Mouse (Mus musculus): ENCODE results near the gene Dctn2.

DNA sequence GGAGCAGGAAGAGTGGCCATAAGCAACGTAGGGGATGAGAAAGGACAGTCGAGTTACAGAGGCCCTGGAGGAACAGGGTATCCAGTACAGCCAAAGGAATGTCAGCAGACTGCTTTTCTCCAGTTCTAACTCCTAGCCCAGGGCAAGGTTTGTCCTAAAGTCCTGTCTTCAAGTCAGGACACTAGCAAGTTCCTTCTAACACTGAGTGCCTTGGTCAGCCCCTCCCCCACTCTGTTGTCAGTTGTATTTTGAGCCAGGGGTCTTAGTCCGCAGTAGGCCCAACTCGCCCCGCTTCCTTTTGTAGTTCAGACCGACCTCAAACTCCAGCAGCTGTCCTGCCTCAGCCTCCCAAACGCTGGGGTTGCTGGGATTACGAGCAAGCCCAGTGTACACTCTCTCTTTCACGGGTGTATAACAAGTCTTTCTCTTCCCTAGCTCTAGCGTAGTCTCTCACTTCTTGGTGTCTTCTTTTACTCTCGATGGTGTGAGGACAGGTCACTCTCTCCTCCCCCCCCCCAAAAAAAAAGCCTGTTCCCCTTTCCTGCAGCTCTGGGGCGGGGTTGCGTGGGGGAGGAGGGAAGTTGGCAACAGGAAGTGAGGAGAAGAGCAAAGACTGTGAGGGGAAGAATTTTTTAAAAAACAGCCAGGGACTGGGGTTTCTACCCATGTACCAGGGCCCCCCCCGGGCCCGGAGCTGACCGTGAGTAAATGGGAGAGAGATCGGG is 57.1 kb downstream of the Dctn2 start:
- no peak for TF ChIP-seq POLR2A (IDR thresholded peaks at IDR 0.05; ENCODE audit: low read depth, low read length)
- TF ChIP-seq CTCF (IDR thresholded peaks at IDR 0.05; ENCODE audit: borderline replicate concordance, insufficient read depth, low read length), result no peak
